Mouse (Mus musculus): ENCODE data around the gene Atp6ap1. TPM values are rescaled to one million over a fixed set of nuclear protein-coding genes. Genes with fewer than 3 reads are reported as not detected.
A peak's percentile ranks its signal among the peaks of the same experiment; 100 is the strongest.

The Atp6ap1 gene
- total RNA-seq, 1 experiment, result 102 TPM

- in situ Hi-C loops (cut with MboI; ENCODE audit: low sequenced_read_pairs in 2 of 2, unreplicated experiment in 2 of 2), result no loop called here
- no peak for TF ChIP-seq ZC3H11A (IDR thresholded peaks at IDR 0.05; ENCODE audit: borderline replicate concordance, low read depth, low read length)
- H3K4me1 ChIP-seq (ENCODE audit: control insufficient read depth in 2 of 2, insufficient read depth in 2 of 2, low read length in 2 of 2, poor library complexity in 1 of 2), result no peaks in the 10 kb centered on the region
- no peak for DNase-seq (ENCODE audit: low read depth, low spot score)
- peak overlapping the region; percentile 89 for H3K9ac ChIP-seq (ENCODE audit: insufficient read depth, low read depth, low read length, poor library complexity, severe bottlenecking)
- H3K9me3 ChIP-seq (ENCODE audit: control insufficient read depth, insufficient read depth, low read depth, low read length), result no peaks in the 10 kb centered on the region
- peak overlapping the region; percentile 71 for H3K27ac ChIP-seq (ENCODE audit: insufficient read depth, low read depth, low read length, poor library complexity, severe bottlenecking)
- H3K4me3 ChIP-seq (ENCODE audit: insufficient read depth in 1 of 2, low read depth in 1 of 2, low read length in 2 of 2, poor library complexity in 1 of 2, severe bottlenecking in 1 of 2), result peak overlapping the region; percentile 78 to 88
- peaks cover 10% of the 10 kb centered on the region for H3K36me3 ChIP-seq (ENCODE audit: control insufficient read depth, insufficient read depth, low read length, poor library complexity, severe bottlenecking)
Measured at GRCm38 (mm10) chrX:74254888-74255565, 41.9 kb upstream of the Atp6ap1 start.

GRCm38 (mm10) chrX:74257746-74258145 is 39.2 kb upstream of the Atp6ap1 start:
- peaks cover 10% of the 10 kb centered on the region for H3K36me3 ChIP-seq (ENCODE audit: control insufficient read depth, insufficient read depth, low read length, poor library complexity, severe bottlenecking)
- no peak overlapping the region for H3K9ac ChIP-seq (ENCODE audit: insufficient read depth, low read depth, low read length, poor library complexity, severe bottlenecking)
- no peak for DNase-seq (ENCODE audit: low read depth, low spot score)
- no peak overlapping the region for H3K4me3 ChIP-seq (ENCODE audit: insufficient read depth in 1 of 2, low read depth in 1 of 2, low read length in 2 of 2, poor library complexity in 1 of 2, severe bottlenecking in 1 of 2)
- no peaks in the 10 kb centered on the region for H3K4me1 ChIP-seq (ENCODE audit: control insufficient read depth in 2 of 2, insufficient read depth in 2 of 2, low read length in 2 of 2, poor library complexity in 1 of 2)
- TF ChIP-seq ZNF384 (IDR thresholded peaks at IDR 0.05; ENCODE audit: low read depth, low read length) (no peak), HCFC1 (IDR thresholded peaks at IDR 0.05; ENCODE audit: borderline replicate concordance, insufficient read depth, low read length) (no peak), ZC3H11A (IDR thresholded peaks at IDR 0.05; ENCODE audit: borderline replicate concordance, low read depth, low read length) (no peak), CHD2 (IDR thresholded peaks at IDR 0.05; ENCODE audit: low read depth, low read length) (no peak), MAFK (IDR thresholded peaks at IDR 0.05; ENCODE audit: insufficient read depth, low read depth, low read length) (no peak)
- no peak overlapping the region for H3K27ac ChIP-seq (ENCODE audit: insufficient read depth, low read depth, low read length, poor library complexity, severe bottlenecking)
- in situ Hi-C loops (cut with MboI; ENCODE audit: low sequenced_read_pairs in 2 of 2, unreplicated experiment in 2 of 2), result no loop called here
- no peaks in the 10 kb centered on the region for H3K9me3 ChIP-seq (ENCODE audit: control insufficient read depth, insufficient read depth, low read depth, low read length)

GRCm38 (mm10) chrX:74269736-74270061 is 27.2 kb upstream of the Atp6ap1 start:
- in situ Hi-C loops (cut with MboI; ENCODE audit: low sequenced_read_pairs in 2 of 2, unreplicated experiment in 2 of 2), result no loop called here
- no peaks in the 10 kb centered on the region for H3K9me3 ChIP-seq (ENCODE audit: control insufficient read depth, insufficient read depth, low read depth, low read length)
- DNase-seq (ENCODE audit: low read depth, low spot score), result no peak
- H3K4me3 ChIP-seq (ENCODE audit: insufficient read depth in 1 of 2, low read depth in 1 of 2, low read length in 2 of 2, poor library complexity in 1 of 2, severe bottlenecking in 1 of 2), result peak overlapping the region; percentile 62 to 86
- peaks cover 18% of the 10 kb centered on the region for H3K36me3 ChIP-seq (ENCODE audit: control insufficient read depth, insufficient read depth, low read length, poor library complexity, severe bottlenecking)
- H3K27ac ChIP-seq (ENCODE audit: insufficient read depth, low read depth, low read length, poor library complexity, severe bottlenecking), result peak overlapping the region; percentile 92
- no peak for TF ChIP-seq ZNF384 (IDR thresholded peaks at IDR 0.05; ENCODE audit: low read depth, low read length)
- TF ChIP-seq CHD2 (IDR thresholded peaks at IDR 0.05; ENCODE audit: low read depth, low read length), result no peak
- TF ChIP-seq HCFC1 (IDR thresholded peaks at IDR 0.05; ENCODE audit: borderline replicate concordance, insufficient read depth, low read length), result no peak
- TF ChIP-seq ZC3H11A (IDR thresholded peaks at IDR 0.05; ENCODE audit: borderline replicate concordance, low read depth, low read length), result no peak
- no peak for TF ChIP-seq MAFK (IDR thresholded peaks at IDR 0.05; ENCODE audit: insufficient read depth, low read depth, low read length)
- peak overlapping the region; percentile 87 for H3K9ac ChIP-seq (ENCODE audit: insufficient read depth, low read depth, low read length, poor library complexity, severe bottlenecking)
- H3K4me1 ChIP-seq (ENCODE audit: control insufficient read depth in 2 of 2, insufficient read depth in 2 of 2, low read length in 2 of 2, poor library complexity in 1 of 2), result peaks cover 0 to 2% of the 10 kb centered on the region in 2 experiments; a peak in 1 of 4 replicates

GRCm38 (mm10) chrX:74270062-74270901 is 26.6 kb upstream of the Atp6ap1 start, which contains the start of gene Rpl10:
Rpl10 (plus strand) TSS chrX:74270812.
- Histone ChIP-seq H3K9me3 (ENCODE audit: control insufficient read depth, insufficient read depth, low read depth, low read length) (no peaks in the 10 kb centered on the region), H3K4me1 (ENCODE audit: control insufficient read depth in 2 of 2, insufficient read depth in 2 of 2, low read length in 2 of 2, poor library complexity in 1 of 2) (peaks cover 0 to 2% of the 10 kb centered on the region in 2 experiments; a peak in 1 of 4 replicates)
- TF ChIP-seq ZNF384 (IDR thresholded peaks at IDR 0.05; ENCODE audit: low read depth, low read length) (peak; percentile 72), HCFC1 (IDR thresholded peaks at IDR 0.05; ENCODE audit: borderline replicate concordance, insufficient read depth, low read length) (peak; percentile 71; the same call in 1 of the 2 replicates), CHD2 (IDR thresholded peaks at IDR 0.05; ENCODE audit: low read depth, low read length) (peak; percentile 30; the same call in 1 of the 2 replicates), MAFK (IDR thresholded peaks at IDR 0.05; ENCODE audit: insufficient read depth, low read depth, low read length) (no peak), ZC3H11A (IDR thresholded peaks at IDR 0.05; ENCODE audit: borderline replicate concordance, low read depth, low read length) (no peak)

More at GRCm38 (mm10) chrX:74270062-74270901, 26.6 kb upstream of the Atp6ap1 start, which contains the start of gene Rpl10:
- peak; percentile 82 for DNase-seq (ENCODE audit: low read depth, low spot score)
- peaks cover 18% of the 10 kb centered on the region for H3K36me3 ChIP-seq (ENCODE audit: control insufficient read depth, insufficient read depth, low read length, poor library complexity, severe bottlenecking)
- peak within 1 kb of the TSS; percentile 86 to 95 for H3K4me3 ChIP-seq (ENCODE audit: insufficient read depth in 1 of 2, low read depth in 1 of 2, low read length in 2 of 2, poor library complexity in 1 of 2, severe bottlenecking in 1 of 2)
- peak within 1 kb of the TSS; percentile 93 for H3K27ac ChIP-seq (ENCODE audit: insufficient read depth, low read depth, low read length, poor library complexity, severe bottlenecking)
- H3K9ac ChIP-seq (ENCODE audit: insufficient read depth, low read depth, low read length, poor library complexity, severe bottlenecking), result peak within 1 kb of the TSS; percentile 98
- in situ Hi-C loops (cut with MboI; ENCODE audit: low sequenced_read_pairs in 2 of 2, unreplicated experiment in 2 of 2), result no loop called here

All from ES-E14 (cell line).